In genomic region chr17:36111510-36111868, GRCm38 (mm10) we compare ENCODE assay signal across 9 mouse cellular contexts. TPM values are rescaled to one million over a fixed set of nuclear protein-coding genes. Genes with fewer than 3 reads are reported as not detected.
DNase-seq lines count a peak whose midpoint lies in the region; ATAC-seq and TF ChIP-seq lines count a peak whose summit lies in the region.
"Not testable (repeated sequence)": the region's sequence is repeated elsewhere in the genome, so short reads cannot be mapped to it uniquely, and the experiment has no call there.
"Had no signal": no experiment of that assay in that cellular context is flagged by ENCODE, and none has a peak within 500 bp of the region (broad histone marks: within the 10 kb centered on the region; RNA-seq: fewer than 3 reads in every experiment).

No protein-coding gene starts in this region.

- H3K9ac ChIP-seq in heart, adult 2 months (ENCODE audit: low read depth, low read length): peak overlapping the region; percentile 49
- 0 out of 2 replicates have a peak overlapping the region, but pooled peaks have one; percentile 28 for H3K9ac ChIP-seq in neural tube, embryonic 14.5 days (replicated peaks; ENCODE audit: low read depth, low read length)

- intact Hi-C loops in heart, adult 2 months (cut with DNase I): not testable (repeated sequence)
- intact Hi-C loops in left cerebral cortex, postnatal 25 days (cut with DNase I): loop anchor here (5.0 kb wide), 2 partner anchors 114 to 174 kb away; no protein-coding TSS in a partner anchor

- TF ChIP-seq POLR2A in heart, adult 2 months (IDR thresholded peaks at IDR 0.05; ENCODE audit: insufficient read depth, low read depth, low read length): not testable (repeated sequence)

- not testable (repeated sequence) for H3K27ac ChIP-seq in embryonic facial prominence, embryonic 10.5 days (replicated peaks); heart, adult 2 months; neural tube, embryonic 14.5 days (ENCODE audit: low read depth, low read length)

- TF ChIP-seq EP300 in heart, adult 2 months (IDR thresholded peaks at IDR 0.05; ENCODE audit: insufficient read depth, low read depth, low read length): not testable (repeated sequence)

- H3K4me3 ChIP-seq in embryonic facial prominence, embryonic 10.5 days: peak overlapping the region; percentile 58
- peak overlapping the region; percentile 43 for H3K4me3 ChIP-seq in heart, adult 2 months
- peak overlapping the region; percentile 30 for H3K4me3 ChIP-seq in neural tube, embryonic 14.5 days (ENCODE audit: low read depth, low read length)

- ATAC-seq in inflammation-experienced regulatory T-cells, adult 6 months: peak; percentile 90
- ATAC-seq in neural tube, embryonic 14.5 days (ENCODE audit: low read depth): peak; percentile 54

- DNase-seq in ZHBTc4 (ENCODE audit: low read depth, low spot score): peak; percentile 43
- peak; percentile 32 for DNase-seq in embryonic facial prominence, embryonic 10.5 days (ENCODE audit: low spot score)
- DNase-seq in heart, adult 2 months: peak in 1 of 2 experiments; percentile 33
- DNase-seq in left cerebral cortex, postnatal 25 days (ENCODE audit: low spot score in 2 of 2): peak; percentile 30 to 62
- peak; percentile 50 for DNase-seq in lung, postnatal 25 days (ENCODE audit: low spot score)
- peak; percentile 74 for DNase-seq in thymus, postnatal 14 days

- H3K36me3 ChIP-seq in embryonic facial prominence, embryonic 10.5 days (replicated peaks); heart, adult 2 months (ENCODE audit: control insufficient read depth, insufficient read depth, low read length); neural tube, embryonic 14.5 days (ENCODE audit: control insufficient read depth, insufficient read depth, low read length): not testable (repeated sequence)

- peak overlapping the region; percentile 63 for H3K4me2 ChIP-seq in neural tube, embryonic 14.5 days (ENCODE audit: low read depth, low read length)

- peaks cover 53% of the 10 kb centered on the region for H3K27me3 ChIP-seq in embryonic facial prominence, embryonic 10.5 days (replicated peaks; ENCODE audit: low read depth, poor library complexity, severe bottlenecking)
- H3K27me3 ChIP-seq in heart, adult 2 months (ENCODE audit: control insufficient read depth, insufficient read depth, low read length); neural tube, embryonic 14.5 days (ENCODE audit: control insufficient read depth, insufficient read depth, low read length): not testable (repeated sequence)

- TF ChIP-seq CTCF in heart, adult 2 months (IDR thresholded peaks at IDR 0.05): not testable (repeated sequence)

- not testable (repeated sequence) for H3K9me3 ChIP-seq in embryonic facial prominence, embryonic 10.5 days; neural tube, embryonic 14.5 days (ENCODE audit: control insufficient read depth, low read length)

- not testable (repeated sequence) for H3K79me2 ChIP-seq in heart, adult 2 months (replicated peaks; ENCODE audit: control insufficient read depth, insufficient read depth, low read length)

- 4% methylated on average over 10 of the region's 10 CpGs for WGBS in embryonic facial prominence, embryonic 10.5 days
- WGBS in heart, adult 2 months: 1% methylated on average over 10 of the region's 10 CpGs
- 2% methylated on average over 10 of the region's 10 CpGs for WGBS in neural tube, embryonic 14.5 days

- H3K4me1 ChIP-seq in embryonic facial prominence, embryonic 10.5 days; heart, adult 2 months (ENCODE audit: control insufficient read depth, insufficient read depth, low read length); neural tube, embryonic 14.5 days (ENCODE audit: control insufficient read depth, insufficient read depth, low read length): not testable (repeated sequence)

RNA-seq across cellular contexts. Expression of gene Gm19684, which starts 10.0 kb away (rescaled TPM):
- polyA plus RNA-seq in embryonic facial prominence, embryonic 10.5 days (2016; fragmentation: Nextera tagmentation; extraction: Ambion mirVana): not detected in 2 replicates
- total RNA-seq in heart, adult 2 months (2021): under 1 TPM in 1 of 2 experiments, not detected in 1; 0.23 TPM
- polyA plus RNA-seq in heart, adult 2 months (2012; rRNA removed): 0.16 and 0.41 TPM in 2 replicates
- 1 to 10 TPM; 1.8 to 5.8 (median 2.4) TPM for polyA plus RNA-seq in inflammation-experienced regulatory T-cells, adult 6 months (2017; shearing (Covaris generic))
- total RNA-seq in left cerebral cortex, postnatal 25 days (2021): not detected
- not detected in 2 replicates for polyA plus RNA-seq in neural tube, embryonic 14.5 days (2014; fragmentation: Nextera tagmentation; extraction: Ambion mirVana)

RNA-seq across cellular contexts. Expression of gene Gm7030, which starts 17.7 kb away (rescaled TPM):
- polyA plus RNA-seq in embryonic facial prominence, embryonic 10.5 days (2016; fragmentation: Nextera tagmentation; extraction: Ambion mirVana): not detected in 2 replicates
- not detected for total RNA-seq in heart, adult 2 months (2021)
- not detected in 2 replicates for polyA plus RNA-seq in heart, adult 2 months (2012; rRNA removed)
- 1 to 10 TPM in 1 of 3 experiments, not detected in 2; 1.3 TPM for polyA plus RNA-seq in inflammation-experienced regulatory T-cells, adult 6 months (2017; shearing (Covaris generic))
- total RNA-seq in left cerebral cortex, postnatal 25 days (2021): not detected
- polyA plus RNA-seq in neural tube, embryonic 14.5 days (2014; fragmentation: Nextera tagmentation; extraction: Ambion mirVana): not detected in 2 replicates
- total RNA-seq: gastrocnemius, adult 8-10 months had no signal

RNA-seq across cellular contexts. Expression of gene Gm11127, which starts 53.3 kb away (rescaled TPM):
- polyA plus RNA-seq in embryonic facial prominence, embryonic 10.5 days (2016; fragmentation: Nextera tagmentation; extraction: Ambion mirVana): not detected in 2 replicates
- total RNA-seq in heart, adult 2 months (2021): 1 to 10 TPM; 3.5 to 4.4 TPM
- not detected in 2 replicates for polyA plus RNA-seq in heart, adult 2 months (2012; rRNA removed)
- polyA plus RNA-seq in inflammation-experienced regulatory T-cells, adult 6 months (2017; shearing (Covaris generic)): under 1 TPM in 1 of 3 experiments, not detected in 2; 0.30 TPM
- 1 to 10 TPM; 1.3 TPM for total RNA-seq in left cerebral cortex, postnatal 25 days (2021)
- polyA plus RNA-seq in neural tube, embryonic 14.5 days (2014; fragmentation: Nextera tagmentation; extraction: Ambion mirVana): not detected in 2 replicates

RNA-seq across cellular contexts. Expression of gene Gm8909, which starts 56.8 kb away (rescaled TPM):
- polyA plus RNA-seq in embryonic facial prominence, embryonic 10.5 days (2016; fragmentation: Nextera tagmentation; extraction: Ambion mirVana): 0.11 TPM in 1 of 2 replicates, not detected in the other
- under 1 TPM in 1 of 2 experiments, not detected in 1; 0.29 TPM for total RNA-seq in heart, adult 2 months (2021)
- polyA plus RNA-seq in heart, adult 2 months (2012; rRNA removed): not detected in 2 replicates
- 1 to 10 TPM; 1.5 to 7.5 (median 4.7) TPM for polyA plus RNA-seq in inflammation-experienced regulatory T-cells, adult 6 months (2017; shearing (Covaris generic))
- not detected for total RNA-seq in left cerebral cortex, postnatal 25 days (2021)
- not detected in 2 replicates for polyA plus RNA-seq in neural tube, embryonic 14.5 days (2014; fragmentation: Nextera tagmentation; extraction: Ambion mirVana)
- total RNA-seq: gastrocnemius, adult 8-10 months had no signal
